Mouse (Mus musculus) erythroblast, adult 5-6 weeks (primary cell): ENCODE measurements around the gene Dnajb13. TPM values are rescaled to one million over a fixed set of nuclear protein-coding genes. Genes with fewer than 3 reads are reported as not detected.
A peak's percentile ranks its signal among the peaks of the same experiment; 100 is the strongest.

Experiments
- ATAC-seq: replicated peaks from 2 replicates; pipeline ENCODE4 v1.8.0; 2016; ENCODE audit warnings: moderate number of reproducible peaks, mild to moderate bottlenecking, moderate TSS enrichment, inconsistent platforms; ENCODE audit not compliant: poor library complexity, low FRiP score, severe bottlenecking
- total RNA-seq, 2 experiments: library from RNA; stranded (forward) in 1 of 2; stranded (reverse) in 1 of 2; fragments of 150-400 nt in 1 of 2; fragments of 200-764, 138-1000 nt in 1 of 2; gene quantifications; 2 replicates each; pipeline versions ENCODE4 v1.2.3 to v1.2.4; 2015 to 2017; ENCODE audit warnings: low replicate concordance in 2 of 2

The Dnajb13 gene
- total RNA-seq, 2 experiments from 2014 or later, result 2.6 TPM; not detected in 1

DNA sequence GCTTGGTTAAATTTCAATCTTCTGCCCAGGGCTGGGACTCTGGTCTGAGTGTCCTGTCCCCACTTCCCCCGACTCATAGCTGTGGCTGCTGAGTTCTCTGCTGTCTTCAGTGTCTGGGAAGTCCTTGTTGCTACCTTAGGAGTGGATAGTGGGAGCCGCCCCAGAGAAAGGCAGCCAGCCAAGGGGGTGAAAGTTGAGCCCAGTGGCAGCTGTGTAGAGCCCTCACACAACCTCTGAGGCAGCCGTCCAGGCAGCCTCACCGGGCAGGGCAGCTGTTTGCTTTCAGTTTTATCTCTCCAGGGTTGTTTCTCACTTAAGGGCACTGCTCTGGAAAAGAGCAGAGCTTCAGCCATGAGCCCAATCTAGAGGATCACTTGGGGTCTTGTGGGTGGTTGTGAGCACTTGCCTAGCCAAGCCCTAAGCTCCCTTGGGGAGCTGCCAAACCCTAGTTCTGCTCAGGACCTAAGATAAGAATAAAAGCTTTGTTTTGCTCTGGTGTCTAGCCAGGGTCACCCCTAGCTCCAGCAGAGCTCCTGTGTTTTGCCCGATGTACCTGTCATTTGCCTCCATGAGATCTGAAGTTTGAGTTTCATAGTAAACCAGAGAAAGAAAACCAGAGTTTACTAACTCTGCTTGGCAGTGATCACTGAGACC, 49.0 kb downstream of the Dnajb13 start:
- peak; percentile 33 for ATAC-seq

DNA sequence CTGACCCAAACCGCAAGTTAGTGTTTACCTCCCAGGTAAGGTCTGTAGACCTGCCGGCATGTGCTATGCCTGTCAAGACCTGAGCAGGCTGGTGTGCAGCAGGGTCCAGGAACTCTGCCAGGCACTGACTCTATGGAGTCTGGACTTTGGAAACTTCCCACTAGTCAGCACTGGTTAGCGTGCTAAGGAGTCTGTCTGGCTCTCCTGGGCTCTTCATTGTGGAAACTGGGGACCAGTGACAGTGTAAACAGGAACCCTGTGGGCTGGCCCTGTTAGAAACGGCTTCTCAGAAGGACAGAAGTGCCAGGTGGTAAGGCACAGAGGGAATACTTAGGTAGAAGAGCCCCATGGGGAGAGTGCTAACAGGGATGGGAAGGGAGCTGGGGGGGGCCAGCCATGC, 49.5 kb downstream of the Dnajb13 start:
- ATAC-seq, result peak; percentile 1

DNA sequence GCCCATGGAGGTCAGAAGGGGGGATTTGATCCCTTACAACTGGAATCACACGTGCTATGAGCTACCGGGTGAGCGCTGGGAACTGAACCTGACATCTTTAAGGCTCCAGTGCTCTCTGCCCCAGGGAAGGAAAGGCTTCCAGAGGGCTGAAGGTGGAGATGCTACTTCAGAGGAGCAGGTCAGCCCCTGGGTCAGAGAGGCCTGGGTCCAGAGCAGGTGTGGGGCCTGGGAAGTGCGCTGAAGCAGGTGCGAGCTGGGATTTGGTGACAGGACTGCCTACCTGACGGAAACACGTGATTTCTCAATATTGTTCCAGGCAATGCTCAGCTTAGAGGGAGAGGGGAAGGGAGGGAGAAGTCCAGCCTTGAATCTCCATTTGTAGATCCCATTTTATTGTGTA, 50.5 kb downstream of the Dnajb13 start:
- ATAC-seq, result no peak

DNA sequence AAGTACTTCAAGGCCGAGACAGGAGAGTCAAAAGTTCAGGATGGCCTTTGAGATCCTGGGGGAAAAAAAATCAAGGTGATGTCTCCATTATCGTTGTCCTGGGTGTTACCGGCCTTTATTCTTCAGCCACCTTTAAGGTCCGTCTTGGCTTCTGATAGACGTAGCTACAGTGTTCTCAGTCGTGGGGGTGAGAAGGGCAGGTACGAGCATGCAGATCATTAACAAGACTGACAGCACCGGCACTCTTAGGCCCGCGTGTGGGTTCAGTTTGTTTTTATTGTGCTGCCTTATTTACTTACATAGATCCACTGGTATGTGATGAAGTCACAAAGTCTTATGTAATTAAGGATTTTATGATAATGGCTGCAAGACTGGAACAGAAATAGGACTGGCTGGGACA, 51.0 kb downstream of the Dnajb13 start:
- ATAC-seq, result no peak

DNA sequence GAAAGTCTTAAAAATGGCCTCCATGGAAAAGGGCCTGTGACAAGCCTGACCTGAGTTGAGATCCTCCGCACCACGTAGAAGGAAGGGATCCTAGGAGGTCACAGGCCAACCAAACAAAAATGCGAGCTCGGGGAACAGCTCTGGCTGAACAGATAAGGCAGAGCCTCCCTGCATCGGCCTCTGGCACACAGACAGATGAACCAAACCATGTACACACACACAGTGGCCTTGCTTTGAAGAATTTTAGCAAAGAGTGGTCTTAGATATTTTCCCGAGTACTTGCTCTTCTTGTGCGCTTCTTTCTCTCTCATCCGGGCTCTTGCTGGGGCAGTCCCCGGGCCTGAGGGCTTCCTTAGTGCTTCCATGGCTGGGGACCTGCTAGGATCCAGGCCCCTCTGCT, 51.6 kb downstream of the Dnajb13 start:
- ATAC-seq, result peak; percentile 52

DNA sequence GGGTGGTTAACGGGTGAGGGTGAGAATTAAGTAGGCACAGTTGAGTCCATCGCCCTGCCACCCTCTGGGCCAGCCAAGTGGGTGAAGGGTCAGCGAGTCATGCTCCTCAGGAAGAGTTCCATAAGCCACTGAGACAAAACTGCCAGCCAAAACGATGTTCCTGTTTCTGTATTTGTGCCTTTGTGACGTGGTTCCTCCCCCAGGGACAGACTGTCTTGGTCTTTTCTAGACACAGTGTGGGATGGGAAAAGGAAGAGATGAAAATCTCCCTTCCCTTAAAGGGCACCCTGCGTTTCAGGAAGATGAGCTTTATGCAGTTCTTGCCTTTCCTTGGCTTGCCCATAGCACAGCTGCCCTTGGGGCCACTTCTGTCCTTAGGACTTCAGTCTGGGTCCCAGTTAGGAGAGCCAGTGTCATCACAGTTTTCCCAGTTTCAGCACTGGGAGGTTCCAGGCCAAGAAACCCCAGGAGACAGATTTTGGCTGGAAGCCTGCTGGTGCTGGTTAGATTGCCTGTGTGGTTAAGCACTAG, 53.1 kb downstream of the Dnajb13 start:
- ATAC-seq, result no peak

DNA sequence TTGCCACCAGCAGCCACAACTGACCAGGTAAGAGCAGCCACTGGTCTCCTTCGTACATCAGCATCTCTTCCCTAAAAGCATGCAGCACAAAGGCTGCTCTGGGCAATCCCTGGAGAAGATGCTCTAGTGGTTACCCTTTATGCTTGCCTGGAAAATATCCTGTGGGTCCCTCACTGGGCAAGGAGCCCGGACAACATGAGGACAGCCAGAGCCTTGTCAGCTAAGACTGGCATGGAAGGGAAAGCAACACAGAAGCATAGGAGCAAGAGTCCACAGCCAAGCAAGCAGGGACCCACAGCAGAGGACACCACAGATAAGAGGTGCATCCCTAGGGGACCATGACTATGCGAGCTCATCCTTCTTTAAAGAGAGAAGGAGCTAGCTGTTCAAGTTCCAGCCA, 54.9 kb downstream of the Dnajb13 start:
- no peak for ATAC-seq

DNA sequence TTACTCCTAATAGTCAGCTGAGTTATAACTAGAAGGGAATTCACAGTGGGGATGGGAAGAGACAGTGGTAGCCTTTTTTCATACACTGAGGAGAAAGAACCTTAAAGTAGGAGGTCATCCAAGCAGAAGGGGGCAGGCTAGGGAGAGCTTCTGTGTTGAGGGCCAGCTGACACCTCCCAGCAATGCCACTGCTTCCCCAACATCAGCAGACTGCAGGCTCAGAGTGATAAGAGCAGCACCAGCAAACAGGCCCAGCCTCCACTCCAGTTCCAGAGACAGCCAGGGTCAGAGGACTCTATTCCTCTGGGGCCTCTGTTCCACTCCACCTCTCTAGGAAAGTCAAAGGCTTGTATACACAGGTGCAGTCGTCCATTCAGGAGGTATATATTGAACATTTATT, 56.6 kb downstream of the Dnajb13 start:
- peak; percentile 87 for ATAC-seq

Other genes with a start within 250 kb of the Dnajb13 start
- not detected in 2 replicates for gene P4ha3, start 229.4 kb downstream of the Dnajb13 start, total RNA-seq (2015; ENCODE audit: low replicate concordance)
- not detected in 2 replicates for gene P4ha3, start 229.4 kb downstream of the Dnajb13 start, total RNA-seq (2017; ENCODE audit: low replicate concordance)
- gene C2cd3, start 142.7 kb downstream of the Dnajb13 start, total RNA-seq (2015; ENCODE audit: low replicate concordance), result 11.1 and 28.8 TPM in 2 replicates
- gene C2cd3, start 142.7 kb downstream of the Dnajb13 start, total RNA-seq (2017; ENCODE audit: low replicate concordance), result 14.8 and 17.4 TPM in 2 replicates
- gene Ppme1, start 142.7 kb downstream of the Dnajb13 start, total RNA-seq (2015; ENCODE audit: low replicate concordance), result 11.5 and 16.1 TPM in 2 replicates
- 29.1 and 37.9 TPM in 2 replicates for gene Ppme1, start 142.7 kb downstream of the Dnajb13 start, total RNA-seq (2017; ENCODE audit: low replicate concordance)
- 0.42 TPM in 1 of 2 replicates, not detected in the other for gene Ucp3, start 42.0 kb downstream of the Dnajb13 start, total RNA-seq (2015; ENCODE audit: low replicate concordance)
- 0.56 TPM in 1 of 2 replicates, not detected in the other for gene Ucp3, start 42.0 kb downstream of the Dnajb13 start, total RNA-seq (2017; ENCODE audit: low replicate concordance)
- 1,034 and 1,242 TPM in 2 replicates for gene Ucp2, start 21.6 kb downstream of the Dnajb13 start, total RNA-seq (2015; ENCODE audit: low replicate concordance)
- 1,143 and 1,228 TPM in 2 replicates for gene Ucp2, start 21.6 kb downstream of the Dnajb13 start, total RNA-seq (2017; ENCODE audit: low replicate concordance)
- 1.7 and 4.0 TPM in 2 replicates for gene Coa4, start 22.1 kb upstream of the Dnajb13 start, total RNA-seq (2015; ENCODE audit: low replicate concordance)
- gene Coa4, start 22.1 kb upstream of the Dnajb13 start, total RNA-seq (2017; ENCODE audit: low replicate concordance), result 6.7 and 9.8 TPM in 2 replicates
- gene Rab6a, start 92.5 kb upstream of the Dnajb13 start, total RNA-seq (2015; ENCODE audit: low replicate concordance), result 60.5 and 60.6 TPM in 2 replicates
- 62.5 and 81.7 TPM in 2 replicates for gene Rab6a, start 92.5 kb upstream of the Dnajb13 start, total RNA-seq (2017; ENCODE audit: low replicate concordance)
- gene Mrpl48, start 93.3 kb upstream of the Dnajb13 start, total RNA-seq (2015; ENCODE audit: low replicate concordance), result 3.5 and 27.4 TPM in 2 replicates
- 7.1 and 40.0 TPM in 2 replicates for gene Mrpl48, start 93.3 kb upstream of the Dnajb13 start, total RNA-seq (2017; ENCODE audit: low replicate concordance)
- not detected in 2 replicates for gene Plekhb1, start 147.5 kb upstream of the Dnajb13 start, total RNA-seq (2015; ENCODE audit: low replicate concordance)
- not detected in 2 replicates for gene Plekhb1, start 147.5 kb upstream of the Dnajb13 start, total RNA-seq (2017; ENCODE audit: low replicate concordance)
- 7.9 and 8.1 TPM in 2 replicates for gene Fam168a, start 191.7 kb upstream of the Dnajb13 start, total RNA-seq (2015; ENCODE audit: low replicate concordance)
- 3.4 and 5.9 TPM in 2 replicates for gene Fam168a, start 191.7 kb upstream of the Dnajb13 start, total RNA-seq (2017; ENCODE audit: low replicate concordance)